Mouse (Mus musculus): ENCODE measurements around the gene Pxmp4. TPM values are rescaled to one million over a fixed set of nuclear protein-coding genes. Genes with fewer than 3 reads are reported as not detected.
A peak's percentile ranks its signal among the peaks of the same experiment; 100 is the strongest.

Pxmp4 gene
- polyA plus RNA-seq, 1 experiment from 2014 or later: 14.2 TPM

- ATAC-seq (ENCODE audit: low FRiP score): peak; percentile 66
- Histone ChIP-seq H3K9me3 (no peaks in the 10 kb centered on the region), H3K27me3 (peaks cover 26% of the 10 kb centered on the region), H3K4me2 (peak overlapping the region; percentile 85), H3K4me3 (peak overlapping the region; percentile 48), H3K36me3 (no peaks in the 10 kb centered on the region; the same call in 1 of the 2 replicates), H3K4me1 (replicated peaks) (peaks cover 35% of the 10 kb centered on the region), H3K27ac (no peak overlapping the region), H3K9ac (peak overlapping the region; percentile 76)
- WGBS: 1% methylated on average over 40 of the region's 48 CpGs
Measured at GRCm38 (mm10) chr2:154549127-154549885, 54.2 kb downstream of the Pxmp4 start.

GRCm38 (mm10) chr2:154548688-154549087 is 54.8 kb downstream of the Pxmp4 start:
- Histone ChIP-seq H3K36me3 (no peaks in the 10 kb centered on the region; the same call in 1 of the 2 replicates), H3K4me3 (no peak overlapping the region), H3K27ac (no peak overlapping the region), H3K4me1 (replicated peaks) (peaks cover 35% of the 10 kb centered on the region), H3K4me2 (peak overlapping the region; percentile 85; the same call in 1 of the 2 replicates), H3K9me3 (no peaks in the 10 kb centered on the region), H3K9ac (no peak overlapping the region), H3K27me3 (peaks cover 26% of the 10 kb centered on the region)
- WGBS: 45% methylated on average over 3 of the region's 3 CpGs
- ATAC-seq (ENCODE audit: low FRiP score): no peak

GRCm38 (mm10) chr2:154546711-154547110 is 56.8 kb downstream of the Pxmp4 start, which contains the start of gene 1700003F12Rik:
1700003F12Rik (plus strand) TSS chr2:154547085.
- H3K9me3 ChIP-seq: no peaks in the 10 kb centered on the region
- no peaks in the 10 kb centered on the region; the same call in 1 of the 2 replicates for H3K36me3 ChIP-seq
- 92% methylated on average over 10 of the region's 10 CpGs for WGBS
- peaks cover 20% of the 10 kb centered on the region for H3K27me3 ChIP-seq
- no peak within 1 kb of the TSS for H3K4me2 ChIP-seq
- no peak within 1 kb of the TSS for H3K9ac ChIP-seq
- no peak within 1 kb of the TSS for H3K27ac ChIP-seq
- no peak for ATAC-seq (ENCODE audit: low FRiP score)
- peaks cover 23% of the 10 kb centered on the region for H3K4me1 ChIP-seq (replicated peaks)
- H3K4me3 ChIP-seq: no peak within 1 kb of the TSS

GRCm38 (mm10) chr2:154543567-154544347 is 59.8 kb downstream of the Pxmp4 start:
- Histone ChIP-seq H3K4me1 (replicated peaks) (peaks cover 19% of the 10 kb centered on the region), H3K4me3 (no peak overlapping the region), H3K4me2 (no peak overlapping the region), H3K9ac (no peak overlapping the region), H3K27me3 (no peaks in the 10 kb centered on the region), H3K9me3 (no peaks in the 10 kb centered on the region), H3K27ac (peak overlapping the region; percentile 56), H3K36me3 (no peaks in the 10 kb centered on the region; the same call in 1 of the 2 replicates)
- peak; percentile 68 for ATAC-seq (ENCODE audit: low FRiP score)
- WGBS: 84% methylated on average over 9 of the region's 9 CpGs

- Histone ChIP-seq H3K9me3 (no peaks in the 10 kb centered on the region), H3K27ac (no peak overlapping the region), H3K27me3 (no peaks in the 10 kb centered on the region), H3K4me3 (no peak overlapping the region), H3K9ac (no peak overlapping the region), H3K4me1 (replicated peaks) (peaks cover 27% of the 10 kb centered on the region), H3K36me3 (peaks cover 9% of the 10 kb centered on the region), H3K4me2 (no peak overlapping the region)
- 87% methylated on average over 2 of the region's 2 CpGs for WGBS
- ATAC-seq (ENCODE audit: low FRiP score): no peak
Measured at GRCm38 (mm10) chr2:154541630-154542029, 61.9 kb downstream of the Pxmp4 start.

GRCm38 (mm10) chr2:154539720-154540119 is 63.8 kb downstream of the Pxmp4 start:
- 63% methylated on average over 3 of the region's 3 CpGs for WGBS
- no peak overlapping the region for H3K4me2 ChIP-seq
- no peak overlapping the region for H3K4me3 ChIP-seq
- peaks cover 27% of the 10 kb centered on the region for H3K4me1 ChIP-seq (replicated peaks)
- H3K27me3 ChIP-seq: no peaks in the 10 kb centered on the region
- no peak overlapping the region for H3K9ac ChIP-seq
- peaks cover 28% of the 10 kb centered on the region for H3K36me3 ChIP-seq
- no peak overlapping the region; the same call in 1 of the 2 replicates for H3K27ac ChIP-seq
- ATAC-seq (ENCODE audit: low FRiP score): no peak
- no peaks in the 10 kb centered on the region for H3K9me3 ChIP-seq

- 33% methylated on average over 3 of the region's 3 CpGs for WGBS
- H3K4me3 ChIP-seq: no peak overlapping the region
- H3K36me3 ChIP-seq: peaks cover 37% of the 10 kb centered on the region
- ATAC-seq (ENCODE audit: low FRiP score): no peak
- peak overlapping the region; percentile 73 for H3K27ac ChIP-seq
- H3K9me3 ChIP-seq: no peaks in the 10 kb centered on the region
- no peaks in the 10 kb centered on the region for H3K27me3 ChIP-seq
- peak overlapping the region; percentile 51; the same call in 1 of the 2 replicates for H3K9ac ChIP-seq
- peaks cover 27% of the 10 kb centered on the region for H3K4me1 ChIP-seq (replicated peaks)
- H3K4me2 ChIP-seq: no peak overlapping the region
Measured at GRCm38 (mm10) chr2:154538710-154539109, 64.8 kb downstream of the Pxmp4 start.

- peak overlapping the region; percentile 73 for H3K27ac ChIP-seq
- peaks cover 39% of the 10 kb centered on the region for H3K36me3 ChIP-seq
- H3K9ac ChIP-seq: 0 out of 2 replicates have a peak overlapping the region, but pooled peaks have one; percentile 51
- H3K27me3 ChIP-seq: no peaks in the 10 kb centered on the region
- no peak for ATAC-seq (ENCODE audit: low FRiP score)
- WGBS: 49% methylated on average over 2 of the region's 2 CpGs
- H3K4me2 ChIP-seq: no peak overlapping the region
- peaks cover 27% of the 10 kb centered on the region for H3K4me1 ChIP-seq (replicated peaks)
- H3K4me3 ChIP-seq: no peak overlapping the region
- no peaks in the 10 kb centered on the region for H3K9me3 ChIP-seq
Measured at GRCm38 (mm10) chr2:154538310-154538709, 65.2 kb downstream of the Pxmp4 start.

Other genes starting within 250 kb of the Pxmp4 start
- 16.0 and 16.1 TPM in 2 replicates for gene Cdk5rap1, start 230.7 kb downstream of the Pxmp4 start, polyA plus RNA-seq (2015; fragmentation: Nextera tagmentation; extraction: Ambion mirVana)
- gene Snta1, start 195.6 kb downstream of the Pxmp4 start, polyA plus RNA-seq (2015; fragmentation: Nextera tagmentation; extraction: Ambion mirVana): 7.4 and 7.6 TPM in 2 replicates
- 56.1 and 58.7 TPM in 2 replicates for gene Cbfa2t2, start 167.2 kb downstream of the Pxmp4 start, polyA plus RNA-seq (2015; fragmentation: Nextera tagmentation; extraction: Ambion mirVana)
- gene 1700003F12Rik, start 56.6 kb downstream of the Pxmp4 start, polyA plus RNA-seq (2015; fragmentation: Nextera tagmentation; extraction: Ambion mirVana): 1.5 and 1.7 TPM in 2 replicates
- gene Actl10, start 51.9 kb downstream of the Pxmp4 start, polyA plus RNA-seq (2015; fragmentation: Nextera tagmentation; extraction: Ambion mirVana): 0.43 and 0.55 TPM in 2 replicates
- gene Necab3, start 44.8 kb downstream of the Pxmp4 start, polyA plus RNA-seq (2015; fragmentation: Nextera tagmentation; extraction: Ambion mirVana): 14.8 and 15.6 TPM in 2 replicates
- gene E2f1, start 33.8 kb downstream of the Pxmp4 start, polyA plus RNA-seq (2015; fragmentation: Nextera tagmentation; extraction: Ambion mirVana): 8.9 and 9.1 TPM in 2 replicates
- gene Zfp341, start 9.6 kb upstream of the Pxmp4 start, polyA plus RNA-seq (2015; fragmentation: Nextera tagmentation; extraction: Ambion mirVana): 1.9 and 2.3 TPM in 2 replicates
- gene 4930519P11Rik, start 9.7 kb upstream of the Pxmp4 start, polyA plus RNA-seq (2015; fragmentation: Nextera tagmentation; extraction: Ambion mirVana): 0.51 TPM in 1 of 2 replicates, not detected in the other
- 29.0 and 30.4 TPM in 2 replicates for gene Chmp4b, start 48.0 kb upstream of the Pxmp4 start, polyA plus RNA-seq (2015; fragmentation: Nextera tagmentation; extraction: Ambion mirVana)
- gene Gm14214, start 166.3 kb upstream of the Pxmp4 start, polyA plus RNA-seq (2015; fragmentation: Nextera tagmentation; extraction: Ambion mirVana): not detected in 2 replicates
- 25.3 and 27.5 TPM in 2 replicates for gene Raly, start 187.4 kb upstream of the Pxmp4 start, polyA plus RNA-seq (2015; fragmentation: Nextera tagmentation; extraction: Ambion mirVana)
- gene a, start 187.7 kb upstream of the Pxmp4 start, polyA plus RNA-seq (2015; fragmentation: Nextera tagmentation; extraction: Ambion mirVana): 1.4 TPM in 2 replicates

All from hindbrain, embryonic 13.5 days (tissue).